Mouse (Mus musculus): ENCODE data around the gene Gm10665.
"Not testable (repeated sequence)": the region's sequence is repeated elsewhere in the genome, so short reads cannot be mapped to it uniquely, and the experiment has no call there.

Gm10665 gene

DNA sequence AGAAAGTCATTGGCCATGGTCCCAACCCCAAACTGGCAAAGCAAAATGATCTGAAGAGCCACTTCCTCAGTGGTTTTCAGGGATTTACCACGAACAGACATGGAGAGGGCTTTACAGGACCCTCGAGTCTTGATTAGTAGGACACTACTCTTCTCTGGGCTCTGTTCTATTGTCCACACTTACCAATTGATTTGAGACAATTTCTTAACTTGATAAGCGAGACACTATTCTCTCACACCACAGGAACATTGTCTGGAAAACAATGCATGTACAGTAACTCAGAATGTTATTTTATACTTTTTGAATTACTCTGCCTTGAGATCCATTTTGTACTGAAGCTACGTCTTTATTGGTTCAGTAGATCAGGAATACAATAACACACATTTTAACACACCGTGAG is at the start of gene Gm10665:
Gene Gm10665, minus strand, starts transcription at position 101 of the 400 bp plus-strand sequence.
- not testable (repeated sequence) for DNase-seq (ENCODE audit: low spot score)

DNA sequence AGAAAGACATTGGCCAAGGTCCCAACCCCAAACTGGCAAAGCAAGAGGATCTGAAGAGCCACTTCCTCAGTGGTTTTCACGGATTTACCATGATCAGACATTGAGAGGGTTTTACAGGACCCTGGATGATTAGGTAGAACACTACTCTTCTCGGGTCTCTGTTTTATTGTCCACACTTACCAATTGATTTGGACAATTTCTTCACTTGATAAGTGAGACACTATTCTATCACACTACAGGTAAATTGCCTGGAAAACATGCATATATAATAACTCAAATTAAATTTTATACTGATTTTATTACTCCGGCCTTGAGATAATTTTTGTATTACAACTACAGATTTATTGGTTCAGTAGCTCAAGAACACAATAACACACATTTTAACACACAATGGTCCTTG is 35.7 kb upstream of the Gm10665 start, which contains the start of gene Vmn1r151:
Gene Vmn1r151, minus strand, starts transcription at position 101 of the 400 bp plus-strand sequence.
- not testable (repeated sequence) for DNase-seq (ENCODE audit: low spot score)

- not testable (repeated sequence) for DNase-seq (ENCODE audit: low spot score)
Observed at GRCm38 (mm10) chr7:22438129-22438528, 25.7 kb downstream of the Gm10665 start, which contains the start of gene Vmn1r149. Gene Vmn1r149 (minus strand): TSS chr7:22438229.

- not testable (repeated sequence) for DNase-seq (ENCODE audit: low spot score)
Observed at GRCm38 (mm10) chr7:22413283-22413682, 50.6 kb downstream of the Gm10665 start, which contains the start of gene Vmn1r148. Gene Vmn1r148 (plus strand): TSS chr7:22413583.

Data from MN1 (cell line).